ENCODE assay signal across 15 mouse cellular contexts in the genomic region with DNA sequence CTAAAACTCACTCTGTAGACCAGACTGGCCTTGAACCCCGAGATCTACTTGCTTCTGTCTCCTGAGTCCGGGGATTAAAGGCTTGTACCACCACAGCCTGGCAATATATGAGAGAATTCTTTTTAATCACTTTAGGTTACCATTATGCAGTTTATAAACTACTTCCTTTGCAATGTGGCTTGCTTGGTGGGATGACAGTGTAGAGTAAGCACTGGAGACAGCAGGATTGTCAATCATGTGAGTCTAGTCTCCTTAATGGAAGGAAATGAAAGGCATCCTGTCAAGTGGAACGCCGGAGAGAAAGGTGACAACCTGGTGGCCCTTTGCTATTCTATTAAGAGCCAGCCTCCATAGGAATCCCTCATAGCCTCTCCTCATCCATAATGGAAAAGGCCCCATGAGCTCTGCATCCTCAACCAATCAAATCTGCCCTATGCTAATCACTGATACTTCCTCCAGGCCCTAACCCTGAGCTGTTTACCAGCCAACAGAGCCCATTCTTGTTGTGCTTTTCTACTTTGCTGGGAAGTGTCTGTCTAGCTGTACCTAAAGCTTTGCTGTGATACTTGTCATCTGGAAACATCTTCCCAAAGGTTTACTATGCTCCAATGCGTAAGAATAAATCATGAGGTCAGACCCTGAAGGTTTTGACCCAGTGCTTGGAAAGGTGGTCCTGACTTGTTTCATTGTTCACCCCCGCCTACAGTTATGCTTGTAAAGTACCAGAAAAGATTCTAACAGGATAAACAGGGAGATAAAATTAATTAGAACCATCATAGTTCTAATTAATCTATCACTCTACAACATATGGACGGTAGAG.
DNase-seq lines count a peak whose midpoint lies in the region; ATAC-seq lines count a peak whose summit lies in the region.
"Had no signal": no experiment of that assay in that cellular context is flagged by ENCODE, and none has a peak within 500 bp of the region (broad histone marks: within the 10 kb centered on the region; RNA-seq: fewer than 3 reads in every experiment).

No protein-coding gene starts in this region.

- H3K9me3 ChIP-seq in embryonic facial prominence, embryonic 11.5 days (replicated peaks; ENCODE audit: control insufficient read depth, low read length) = no peaks in the 10 kb centered on the region
- H3K9me3 ChIP-seq in embryonic facial prominence, embryonic 10.5 days = no peaks in the 10 kb centered on the region
- no peaks in the 10 kb centered on the region for H3K9me3 ChIP-seq in kidney, embryonic 16.5 days (ENCODE audit: low read length)
- H3K9me3 ChIP-seq in forebrain, embryonic 14.5 days (replicated peaks; ENCODE audit: control insufficient read depth, low read length) = no peaks in the 10 kb centered on the region
- H3K9me3 ChIP-seq in midbrain, embryonic 15.5 days = no peaks in the 10 kb centered on the region
- H3K9me3 ChIP-seq: limb, embryonic 13.5 days had no signal

- H3K27me3 ChIP-seq in embryonic facial prominence, embryonic 11.5 days (ENCODE audit: control insufficient read depth, insufficient read depth, low read length) = no peaks in the 10 kb centered on the region
- H3K27me3 ChIP-seq in embryonic facial prominence, embryonic 10.5 days (replicated peaks; ENCODE audit: low read depth, poor library complexity, severe bottlenecking) = no peaks in the 10 kb centered on the region
- H3K27me3 ChIP-seq in kidney, embryonic 16.5 days (ENCODE audit: insufficient read depth, low read length) = no peaks in the 10 kb centered on the region
- H3K27me3 ChIP-seq in forebrain, embryonic 14.5 days (replicated peaks; ENCODE audit: control insufficient read depth, insufficient read depth, low read length) = no peaks in the 10 kb centered on the region
- no peaks in the 10 kb centered on the region for H3K27me3 ChIP-seq in midbrain, embryonic 15.5 days (replicated peaks)
- H3K27me3 ChIP-seq: limb, embryonic 13.5 days had no signal

- no peak overlapping the region for H3K4me2 ChIP-seq in embryonic facial prominence, embryonic 11.5 days (ENCODE audit: low read depth, low read length)
- H3K4me2 ChIP-seq in kidney, embryonic 16.5 days (replicated peaks; ENCODE audit: low read depth, low read length) = no peak overlapping the region
- no peak overlapping the region for H3K4me2 ChIP-seq in forebrain, embryonic 14.5 days (ENCODE audit: low read length)
- H3K4me2 ChIP-seq in midbrain, embryonic 15.5 days = no peak overlapping the region
- H3K4me2 ChIP-seq: limb, embryonic 13.5 days had no signal

- WGBS in embryonic facial prominence, embryonic 11.5 days = 71% methylated on average over 7 of the region's 7 CpGs
- 72% methylated on average over 7 of the region's 7 CpGs for WGBS in embryonic facial prominence, embryonic 10.5 days
- 63% methylated on average over 7 of the region's 7 CpGs for whole genome bisulfite sequencing in kidney, embryonic 16.5 days
- WGBS in forebrain, embryonic 14.5 days = 62% methylated on average over 7 of the region's 7 CpGs
- 40% methylated on average over 7 of the region's 7 CpGs for WGBS in midbrain, embryonic 15.5 days

- no peaks in the 10 kb centered on the region for H3K36me3 ChIP-seq in embryonic facial prominence, embryonic 11.5 days (replicated peaks; ENCODE audit: control insufficient read depth, insufficient read depth, low read depth, low read length)
- no peaks in the 10 kb centered on the region for H3K36me3 ChIP-seq in embryonic facial prominence, embryonic 10.5 days (replicated peaks)
- H3K36me3 ChIP-seq in kidney, embryonic 16.5 days (ENCODE audit: insufficient read depth, low read length) = no peaks in the 10 kb centered on the region
- no peaks in the 10 kb centered on the region for H3K36me3 ChIP-seq in forebrain, embryonic 14.5 days (ENCODE audit: control insufficient read depth, insufficient read depth, low read length)
- H3K36me3 ChIP-seq in midbrain, embryonic 15.5 days (replicated peaks) = no peaks in the 10 kb centered on the region
- H3K36me3 ChIP-seq: limb, embryonic 13.5 days had no signal

- ATAC-seq in embryonic facial prominence, embryonic 11.5 days (replicated peaks; ENCODE audit: insufficient number of reproducible peaks, low FRiP score, low TSS enrichment, low read depth) = 0 out of 2 replicates have a peak, but pooled peaks have one; percentile 39
- ATAC-seq in kidney, embryonic 16.5 days (ENCODE audit: low FRiP score, low TSS enrichment) = peak; percentile 49; the same call in 1 of the 2 replicates
- no peak for ATAC-seq in forebrain, embryonic 14.5 days
- ATAC-seq in midbrain, embryonic 15.5 days (replicated peaks) = peak; percentile 91

- H3K4me3 ChIP-seq in embryonic facial prominence, embryonic 11.5 days (ENCODE audit: low read depth, low read length) = no peak overlapping the region
- no peak overlapping the region for H3K4me3 ChIP-seq in embryonic facial prominence, embryonic 10.5 days
- H3K4me3 ChIP-seq in kidney, embryonic 16.5 days (ENCODE audit: low read length) = no peak overlapping the region
- no peak overlapping the region for H3K4me3 ChIP-seq in forebrain, embryonic 14.5 days (ENCODE audit: low read depth, low read length)
- H3K4me3 ChIP-seq in midbrain, embryonic 15.5 days = no peak overlapping the region
- H3K4me3 ChIP-seq: limb, embryonic 13.5 days had no signal

- no peak for DNase-seq in embryonic facial prominence, embryonic 11.5 days (ENCODE audit: low spot score)
- no peak for DNase-seq in embryonic facial prominence, embryonic 10.5 days (ENCODE audit: low spot score)
- DNase-seq in kidney, adult 9 months = no peak
- DNase-seq in forebrain, embryonic 14.5 days (ENCODE audit: low spot score) = peak; percentile 14
- no peak for DNase-seq in right cerebral cortex, postnatal 4 days
- no peak for DNase-seq in frontal cortex, postnatal 36 days (ENCODE audit: low spot score in 2 of 2)
- DNase-seq: adrenal gland, postnatal 10 days; cerebellum, adult 11-12 months; cerebellum, postnatal 36 days; gastrocnemius, postnatal 25 days; kidney, postnatal 36 days had no signal

- H3K4me1 ChIP-seq in embryonic facial prominence, embryonic 11.5 days (ENCODE audit: control insufficient read depth, insufficient read depth, low read length) = no peaks in the 10 kb centered on the region
- H3K4me1 ChIP-seq in embryonic facial prominence, embryonic 10.5 days = 0 out of 2 replicates have a peak, but pooled peaks cover 3% of the 10 kb centered on the region
- H3K4me1 ChIP-seq in kidney, embryonic 16.5 days (ENCODE audit: insufficient read depth, low read length) = no peaks in the 10 kb centered on the region
- 0 out of 2 replicates have a peak, but pooled peaks cover 2% of the 10 kb centered on the region for H3K4me1 ChIP-seq in forebrain, embryonic 14.5 days (ENCODE audit: control insufficient read depth, insufficient read depth, low read length)
- peaks cover 7% of the 10 kb centered on the region; the same call in 1 of the 2 replicates for H3K4me1 ChIP-seq in midbrain, embryonic 15.5 days
- H3K4me1 ChIP-seq: limb, embryonic 13.5 days had no signal

- H3K27ac ChIP-seq in embryonic facial prominence, embryonic 11.5 days (replicated peaks; ENCODE audit: low read depth, low read length) = no peak overlapping the region
- H3K27ac ChIP-seq in embryonic facial prominence, embryonic 10.5 days (replicated peaks) = no peak overlapping the region
- H3K27ac ChIP-seq in kidney, embryonic 16.5 days (ENCODE audit: low read length) = no peak overlapping the region
- no peak overlapping the region for H3K27ac ChIP-seq in forebrain, embryonic 14.5 days (ENCODE audit: low read depth, low read length)
- 0 out of 2 replicates have a peak overlapping the region, but pooled peaks have one; percentile 26 for H3K27ac ChIP-seq in midbrain, embryonic 15.5 days
- H3K27ac ChIP-seq: limb, embryonic 13.5 days; liver, embryonic 14.5 days had no signal

- H3K9ac ChIP-seq in embryonic facial prominence, embryonic 11.5 days (replicated peaks; ENCODE audit: low read length) = no peak overlapping the region
- H3K9ac ChIP-seq in kidney, embryonic 16.5 days (replicated peaks; ENCODE audit: low read length) = no peak overlapping the region
- no peak overlapping the region for H3K9ac ChIP-seq in forebrain, embryonic 14.5 days (ENCODE audit: low read length)
- no peak overlapping the region for H3K9ac ChIP-seq in midbrain, embryonic 15.5 days
- H3K9ac ChIP-seq: limb, embryonic 13.5 days; liver, embryonic 14.5 days had no signal
